In the genomic region with DNA sequence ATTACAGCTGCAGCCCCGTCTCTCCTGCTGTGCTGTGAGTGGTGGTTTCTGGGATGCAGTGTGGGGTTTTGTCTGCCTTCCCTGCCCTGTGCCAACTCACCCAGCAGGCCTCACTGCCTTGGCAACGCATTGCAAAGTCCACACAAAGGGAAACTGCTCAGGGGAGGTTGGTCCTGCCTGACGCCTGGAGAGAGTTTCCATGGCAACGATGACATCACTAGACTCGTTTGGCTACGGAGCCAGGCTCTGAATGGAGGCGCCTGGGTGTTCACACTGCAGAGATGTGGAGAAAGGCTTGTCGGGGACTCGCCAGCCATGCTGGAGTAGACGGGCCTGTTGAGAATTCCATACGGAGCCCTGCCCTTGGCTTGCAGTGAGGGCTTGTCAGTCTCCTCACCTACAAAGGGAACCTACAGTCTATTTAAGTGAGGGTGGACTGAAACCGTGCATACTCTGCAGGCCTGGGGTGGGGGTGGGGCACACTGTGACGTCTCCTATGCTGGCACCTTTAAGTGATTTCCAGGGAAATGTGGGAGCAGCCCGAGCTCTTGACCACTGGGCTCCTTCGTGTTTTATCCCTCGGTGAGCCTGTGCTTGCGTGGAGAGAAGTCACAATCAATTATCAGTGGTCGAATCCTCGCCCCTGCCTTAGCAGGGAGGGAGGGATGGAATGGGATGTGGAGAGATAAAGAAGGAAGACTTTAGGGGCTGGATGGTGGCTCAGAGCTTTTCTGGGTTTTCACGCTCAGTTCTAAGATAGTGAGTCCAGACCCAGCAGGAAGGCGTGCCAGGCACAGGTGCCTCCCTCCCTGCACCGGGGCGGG, we compare ENCODE assay signal across 1 mouse cellular context.
A peak's percentile ranks its signal among the peaks of the same experiment; 100 is the strongest.
TF ChIP-seq lines count a peak whose summit lies in the region.

No protein-coding gene starts in this region.

TF ChIP-seq in CH12.LX, 34 proteins besides CTCF, POLR2A, EP300 and RAD21 (continued from another document):
- TF ChIP-seq CHD1 (IDR thresholded peaks at IDR 0.05; ENCODE audit: low read depth, low read length) (no peak), MAZ (IDR thresholded peaks at IDR 0.05; ENCODE audit: low read depth, low read length) (peak; percentile 56; the same call in 1 of the 2 replicates), E2F4 (IDR thresholded peaks at IDR 0.05; ENCODE audit: insufficient replicate concordance, low read depth, low read length) (no peak), SIN3A (IDR thresholded peaks at IDR 0.05; ENCODE audit: low read length) (peak; percentile 79; the same call in 1 of the 2 replicates), MEF2A (IDR thresholded peaks at IDR 0.05; ENCODE audit: borderline replicate concordance, low read depth, low read length) (no peak; the same call in 1 of the 2 replicates), JUN (IDR thresholded peaks at IDR 0.05; ENCODE audit: insufficient read depth, low read depth, low read length) (peak; percentile 56)
